ENCODE assay signal across 9 mouse cellular contexts in genomic region chr8:117471174-117471573, GRCm38 (mm10). TPM values are rescaled to one million over a fixed set of nuclear protein-coding genes. Genes with fewer than 3 reads are reported as not detected.
A peak's percentile ranks its signal among the peaks of the same experiment; 100 is the strongest.
DNase-seq lines count a peak whose midpoint lies in the region; ATAC-seq and TF ChIP-seq lines count a peak whose summit lies in the region.
"Had no signal": no experiment of that assay in that cellular context is flagged by ENCODE, and none has a peak within 500 bp of the region (broad histone marks: within the 10 kb centered on the region; RNA-seq: fewer than 3 reads in every experiment).

No protein-coding gene starts in this region.

- DNase-seq in 3T3-L1 (ENCODE audit: low read depth, low spot score) (peak; percentile 87), NIH3T3 (ENCODE audit: low read depth) (peak; percentile 89)
- peak; percentile 65 to 80 for DNase-seq in cerebellum, postnatal 25 days
- peak; percentile 69 for DNase-seq in gastrocnemius, postnatal 14 days
- DNase-seq in kidney, adult 18-20 months, result peak; percentile 75
- DNase-seq in liver, adult 2 months (ENCODE audit: extremely low read depth, low read depth, low spot score), result no peak
- peak; percentile 78 for DNase-seq in naive thymus-derived CD4-positive, alpha-beta T cell, adult 2 months (ENCODE audit: low read depth)

- WGBS in liver, adult 2 months, result 24% methylated on average over 3 of the region's 3 CpGs
- WGBS in stomach, embryonic 14.5 days, result 19% methylated on average over 3 of the region's 3 CpGs

- H3K79me2 ChIP-seq in liver, adult 2 months (ENCODE audit: control insufficient read depth, insufficient read depth, low read length), result no peaks in the 10 kb centered on the region

- ATAC-seq in stomach, embryonic 14.5 days (ENCODE audit: insufficient number of reproducible peaks, insufficient read depth, low FRiP score, low read depth), result no peak; the same call in 1 of the 2 replicates

- TF ChIP-seq CTCF in liver, adult 2 months (IDR thresholded peaks at IDR 0.05; ENCODE audit: low read depth, low read length), result peak; percentile 83

- no peak overlapping the region for H3K4me2 ChIP-seq in stomach, embryonic 14.5 days (replicated peaks; ENCODE audit: low read depth, low read length)

- H3K27ac ChIP-seq in liver, adult 2 months (replicated peaks; ENCODE audit: insufficient read depth, low read depth, low read length), result no peak overlapping the region
- H3K27ac ChIP-seq in stomach, embryonic 14.5 days (ENCODE audit: low read length), result peak overlapping the region; percentile 61; the same call in 1 of the 2 replicates
- H3K27ac ChIP-seq: embryonic facial prominence, embryonic 15.5 days had no signal

- no peaks in the 10 kb centered on the region for H3K36me3 ChIP-seq in liver, adult 2 months (ENCODE audit: control insufficient read depth, insufficient read depth, low read length)
- no peaks in the 10 kb centered on the region for H3K36me3 ChIP-seq in stomach, embryonic 14.5 days (ENCODE audit: control insufficient read depth, insufficient read depth, low read length)
- H3K36me3 ChIP-seq: embryonic facial prominence, embryonic 15.5 days had no signal

- H3K9ac ChIP-seq in liver, adult 2 months (ENCODE audit: low read depth, low read length), result no peak overlapping the region
- no peak overlapping the region for H3K9ac ChIP-seq in stomach, embryonic 14.5 days (replicated peaks; ENCODE audit: low read depth, low read length)
- H3K9ac ChIP-seq: embryonic facial prominence, embryonic 15.5 days had no signal

- no peaks in the 10 kb centered on the region for H3K9me3 ChIP-seq in stomach, embryonic 14.5 days (ENCODE audit: control insufficient read depth, low read depth, low read length)
- H3K9me3 ChIP-seq: embryonic facial prominence, embryonic 15.5 days had no signal

- no peak for TF ChIP-seq POLR2A in liver, adult 2 months (IDR thresholded peaks at IDR 0.05; ENCODE audit: extremely low read depth, insufficient read depth, low read length)

- intact Hi-C loops in gastrocnemius, postnatal 14 days (cut with DNase I; ENCODE audit: low total_unique reads), result no loop called here

- no peaks in the 10 kb centered on the region for H3K4me1 ChIP-seq in liver, adult 2 months (ENCODE audit: control insufficient read depth, insufficient read depth, low read length)
- H3K4me1 ChIP-seq in stomach, embryonic 14.5 days (ENCODE audit: control insufficient read depth, insufficient read depth, low read length), result peaks cover 10% of the 10 kb centered on the region; the same call in 1 of the 2 replicates

- H3K27me3 ChIP-seq in liver, adult 2 months (ENCODE audit: control insufficient read depth, insufficient read depth, low read length), result peaks cover 6% of the 10 kb centered on the region; the same call in 1 of the 2 replicates
- no peaks in the 10 kb centered on the region for H3K27me3 ChIP-seq in stomach, embryonic 14.5 days (ENCODE audit: control insufficient read depth, insufficient read depth, low read length)
- H3K27me3 ChIP-seq: embryonic facial prominence, embryonic 15.5 days had no signal

- H3K4me3 ChIP-seq in liver, adult 2 months (ENCODE audit: insufficient read depth, low read depth, low read length), result no peak overlapping the region
- no peak overlapping the region for H3K4me3 ChIP-seq in stomach, embryonic 14.5 days (ENCODE audit: low read depth, low read length)

RNA-seq across cellular contexts. Expression of gene Plcg2, which starts 26.9 kb away (rescaled TPM):
- 1 to 10 TPM in 1 of 2 experiments, under 1 TPM in 1; 0.84 to 1.2 TPM for total RNA-seq in gastrocnemius, postnatal 14 days (2021)
- total RNA-seq in liver, adult 2 months (2014; rRNA removed), result 1.8 and 2.1 TPM in 2 replicates
- 0.42 and 0.95 TPM in 2 replicates for polyA plus RNA-seq in liver, adult 2 months (2012; rRNA removed)
- polyA plus RNA-seq in stomach, embryonic 14.5 days (2014; fragmentation: Nextera tagmentation; extraction: Ambion mirVana), result 2.6 and 3.1 TPM in 2 replicates
